Mouse (Mus musculus) hindbrain, embryonic 16.5 days (tissue): ENCODE results near the gene Ptprt. TPM values are rescaled to one million over a fixed set of nuclear protein-coding genes. Genes with fewer than 3 reads are reported as not detected.
"Not testable (repeated sequence)": the region's sequence is repeated elsewhere in the genome, so short reads cannot be mapped to it uniquely, and the experiment has no call there.

Experiments used
- ATAC-seq: fragments of 200-750 bp; cut with Nextera tagmentation; 2 replicates; pipeline ENCODE4 v1.8.0; 2017; ENCODE audit warnings: moderate TSS enrichment, moderate library complexity
- H3K27ac ChIP-seq: fragments of 300-500 bp; sonication (generic); 2 replicates; pipeline ENCODE4 v1.5.1; 2014; ENCODE audit warnings: low read depth, mild to moderate bottlenecking, control low read depth, low read length, moderate library complexity
- H3K27me3 ChIP-seq: fragments of 300-500 bp; sonication (generic); replicated peaks from 2 replicates; pipeline ENCODE4 v1.6.1; 2014; ENCODE audit warnings: low read length; ENCODE audit not compliant: control insufficient read depth, insufficient read depth
- H3K36me3 ChIP-seq: fragments of 300-500 bp; sonication (generic); 2 replicates; pipeline ENCODE4 v1.6.1; 2014; ENCODE audit warnings: mild to moderate bottlenecking, low read length, moderate library complexity, mixed read lengths; ENCODE audit not compliant: control insufficient read depth, insufficient read depth
- H3K4me1 ChIP-seq: fragments of 300-500 bp; sonication (generic); 2 replicates; pipeline ENCODE4 v1.6.1; 2014; ENCODE audit warnings: low read depth, low read length; ENCODE audit not compliant: control insufficient read depth, insufficient read depth
- H3K4me2 ChIP-seq: fragments of 300-500 bp; sonication (generic); 2 replicates; pipeline ENCODE4 v1.6.1; 2014; ENCODE audit warnings: mild to moderate bottlenecking, low read length, control low read depth, moderate library complexity
- H3K4me3 ChIP-seq: fragments of 300-500 bp; sonication (generic); 2 replicates; pipeline ENCODE4 v1.5.1; 2014; ENCODE audit warnings: mild to moderate bottlenecking, low read length, control low read depth, moderate library complexity
- H3K9ac ChIP-seq: fragments of 300-500 bp; sonication (generic); 2 replicates; pipeline ENCODE4 v1.6.1; 2014; ENCODE audit warnings: low read depth, mild to moderate bottlenecking, control low read depth, low read length, moderate library complexity
- H3K9me3 ChIP-seq: fragments of 300-500 bp; sonication (generic); 2 replicates; pipeline ENCODE4 v1.6.1; 2014; ENCODE audit warnings: mild to moderate bottlenecking, low read length, moderate library complexity; ENCODE audit not compliant: control insufficient read depth
- WGBS: fragments of 180-500 bp; shearing (Covaris S2); extraction: QIAGEN DNeasy Blood & Tissue Kit; methylation state at CpG from one replicate; pipeline ENCODE4 v1.1.7; 2014; 5-methylcytosine and 5-hydroxymethylcytosine counted together
- polyA plus RNA-seq: library from polyadenylated mRNA; unstranded; fragments of >200 nt; fragmentation: Nextera tagmentation; extraction: Ambion mirVana; gene quantifications from 2 replicates; pipeline ENCODE4 v1.2.1, GENCODE M21; 2015

The Ptprt gene
- polyA plus RNA-seq, 1 experiment from 2014 or later, result 11.5 TPM

- no peak for ATAC-seq
- no peaks in the 10 kb centered on the region for H3K27me3 ChIP-seq
- H3K27ac ChIP-seq, result no peak overlapping the region
- WGBS, result 91% methylated on average over 7 of the region's 7 CpGs
- H3K4me2 ChIP-seq, result no peak overlapping the region
- H3K4me3 ChIP-seq, result no peak overlapping the region
- no peaks in the 10 kb centered on the region for H3K36me3 ChIP-seq
- no peak overlapping the region for H3K9ac ChIP-seq
- H3K4me1 ChIP-seq, result no peaks in the 10 kb centered on the region
- H3K9me3 ChIP-seq, result no peaks in the 10 kb centered on the region
Measured at GRCm38 (mm10) chr2:161534151-161534550, 1126.8 kb downstream of the Ptprt start.

- ATAC-seq, result no peak
- no peak overlapping the region for H3K4me2 ChIP-seq
- 85% methylated on average over 1 of the region's 1 CpGs for WGBS
- no peaks in the 10 kb centered on the region for H3K9me3 ChIP-seq
- H3K4me3 ChIP-seq, result no peak overlapping the region
- H3K9ac ChIP-seq, result no peak overlapping the region
- H3K36me3 ChIP-seq, result no peaks in the 10 kb centered on the region
- no peaks in the 10 kb centered on the region for H3K4me1 ChIP-seq
- no peak overlapping the region for H3K27ac ChIP-seq
- no peaks in the 10 kb centered on the region for H3K27me3 ChIP-seq
Measured at GRCm38 (mm10) chr2:161527192-161527591, 1133.8 kb downstream of the Ptprt start.

GRCm38 (mm10) chr2:161519671-161520070 is 1141.3 kb downstream of the Ptprt start:
- Histone ChIP-seq H3K9me3 (no peaks in the 10 kb centered on the region), H3K27me3 (no peaks in the 10 kb centered on the region), H3K4me2 (no peak overlapping the region), H3K4me3 (no peak overlapping the region), H3K27ac (no peak overlapping the region), H3K9ac (no peak overlapping the region), H3K36me3 (no peaks in the 10 kb centered on the region), H3K4me1 (no peaks in the 10 kb centered on the region)
- 66% methylated on average over 2 of the region's 2 CpGs for WGBS
- no peak for ATAC-seq

- ATAC-seq, result no peak
- no peak overlapping the region for H3K4me3 ChIP-seq
- no peak overlapping the region for H3K4me2 ChIP-seq
- no peaks in the 10 kb centered on the region for H3K27me3 ChIP-seq
- H3K4me1 ChIP-seq, result peaks cover 2% of the 10 kb centered on the region; the same call in 1 of the 2 replicates
- no peaks in the 10 kb centered on the region for H3K9me3 ChIP-seq
- H3K36me3 ChIP-seq, result no peaks in the 10 kb centered on the region
- H3K27ac ChIP-seq, result no peak overlapping the region
- no peak overlapping the region for H3K9ac ChIP-seq
- WGBS, result 43% methylated on average over 5 of the region's 5 CpGs
Measured at GRCm38 (mm10) chr2:161516921-161517320, 1144.0 kb downstream of the Ptprt start.

- no peaks in the 10 kb centered on the region for H3K9me3 ChIP-seq
- no peak overlapping the region for H3K9ac ChIP-seq
- no peak for ATAC-seq
- H3K4me2 ChIP-seq, result no peak overlapping the region
- 79% methylated on average over 1 of the region's 1 CpGs for WGBS
- H3K27ac ChIP-seq, result no peak overlapping the region
- H3K27me3 ChIP-seq, result no peaks in the 10 kb centered on the region
- peaks cover 12% of the 10 kb centered on the region for H3K4me1 ChIP-seq
- no peaks in the 10 kb centered on the region for H3K36me3 ChIP-seq
- no peak overlapping the region for H3K4me3 ChIP-seq
Measured at GRCm38 (mm10) chr2:161513256-161513655, 1147.7 kb downstream of the Ptprt start.

GRCm38 (mm10) chr2:161511880-161512570 is 1148.9 kb downstream of the Ptprt start:
- H3K4me3 ChIP-seq, H3K27ac ChIP-seq, H3K9me3 ChIP-seq, H3K9ac ChIP-seq, H3K36me3 ChIP-seq, H3K4me2 ChIP-seq, H3K27me3 ChIP-seq: not testable (repeated sequence)
- peak; percentile 63; the same call in 1 of the 2 replicates for ATAC-seq
- peaks cover 12% of the 10 kb centered on the region for H3K4me1 ChIP-seq
- 26% methylated on average over 5 of the region's 15 CpGs for WGBS

- Histone ChIP-seq H3K27me3 (no peaks in the 10 kb centered on the region), H3K9ac (peak overlapping the region; percentile 30), H3K9me3 (no peaks in the 10 kb centered on the region), H3K4me3 (peak overlapping the region; percentile 37), H3K4me2 (peak overlapping the region; percentile 54), H3K4me1 (peaks cover 12% of the 10 kb centered on the region), H3K27ac (no peak overlapping the region), H3K36me3 (no peaks in the 10 kb centered on the region)
- ATAC-seq, result no peak
- 20% methylated on average over 8 of the region's 8 CpGs for WGBS
Measured at GRCm38 (mm10) chr2:161511101-161511759, 1149.7 kb downstream of the Ptprt start.

GRCm38 (mm10) chr2:161499097-161499899 is 1161.6 kb downstream of the Ptprt start:
- 13% methylated on average over 13 of the region's 13 CpGs for WGBS
- no peak overlapping the region for H3K27ac ChIP-seq
- peak overlapping the region; percentile 74 for H3K4me2 ChIP-seq
- H3K27me3 ChIP-seq, result no peaks in the 10 kb centered on the region
- H3K9ac ChIP-seq, result peak overlapping the region; percentile 52
- H3K36me3 ChIP-seq, result no peaks in the 10 kb centered on the region
- H3K4me3 ChIP-seq, result peak overlapping the region; percentile 42
- ATAC-seq, result 0 out of 2 replicates have a peak, but pooled peaks have one; percentile 17
- H3K4me1 ChIP-seq, result peaks cover 8% of the 10 kb centered on the region
- H3K9me3 ChIP-seq, result no peaks in the 10 kb centered on the region
